Mouse (Mus musculus) forebrain, embryonic 16.5 days (tissue): ENCODE results near the gene Ankfn1. TPM values are rescaled to one million over a fixed set of nuclear protein-coding genes. Genes with fewer than 3 reads are reported as not detected.

ENCODE experiments used
- ATAC-seq: fragments of 200-750 bp; cut with Nextera tagmentation; 2 replicates; pipeline ENCODE4 v1.8.0; 2017; ENCODE audit warnings: mild to moderate bottlenecking, moderate library complexity
- H3K27ac ChIP-seq: fragments of 300-500 bp; sonication (generic); 2 replicates; pipeline ENCODE4 v1.5.1; 2014; ENCODE audit warnings: low read length, control low read depth
- H3K27me3 ChIP-seq: fragments of 300-500 bp; sonication (generic); replicated peaks from 2 replicates; pipeline ENCODE4 v1.6.1; 2014; ENCODE audit warnings: low read length; ENCODE audit not compliant: control insufficient read depth, insufficient read depth
- H3K36me3 ChIP-seq: fragments of 300-500 bp; sonication (generic); 2 replicates; pipeline ENCODE4 v1.6.1; 2014; ENCODE audit not compliant: control insufficient read depth, insufficient read depth
- H3K4me1 ChIP-seq: fragments of 300-500 bp; sonication (generic); replicated peaks from 2 replicates; pipeline ENCODE4 v1.6.1; 2014; ENCODE audit warnings: low read length; ENCODE audit not compliant: control insufficient read depth, insufficient read depth
- H3K4me2 ChIP-seq: fragments of 300-500 bp; sonication (generic); 2 replicates; pipeline ENCODE4 v1.6.1; 2014; ENCODE audit warnings: mild to moderate bottlenecking, low read length, control low read depth
- H3K4me3 ChIP-seq: fragments of 300-500 bp; sonication (generic); replicated peaks from 2 replicates; pipeline ENCODE4 v1.5.1; 2014; ENCODE audit warnings: mild to moderate bottlenecking, low read length, control low read depth
- H3K9ac ChIP-seq: fragments of 300-500 bp; sonication (generic); replicated peaks from 2 replicates; pipeline ENCODE4 v1.6.1; 2014; ENCODE audit warnings: low read depth, low read length, control low read depth
- H3K9me3 ChIP-seq: fragments of 300-500 bp; sonication (generic); 2 replicates; pipeline ENCODE4 v1.6.1; 2016; ENCODE audit warnings: low read length; ENCODE audit not compliant: control insufficient read depth
- WGBS: fragments of 180-500 bp; shearing (Covaris S2); extraction: QIAGEN DNeasy Blood & Tissue Kit; methylation state at CpG from one replicate; pipeline ENCODE4 v1.1.7; 2014; 5-methylcytosine and 5-hydroxymethylcytosine counted together
- polyA plus RNA-seq: library from polyadenylated mRNA; unstranded; fragments of >200 nt; fragmentation: Nextera tagmentation; extraction: Ambion mirVana; gene quantifications from 2 replicates; pipeline ENCODE4 v1.2.1, GENCODE M21; 2015

Gene Ankfn1
- polyA plus RNA-seq, 1 experiment from 2014 or later, result 5.2 TPM

DNA sequence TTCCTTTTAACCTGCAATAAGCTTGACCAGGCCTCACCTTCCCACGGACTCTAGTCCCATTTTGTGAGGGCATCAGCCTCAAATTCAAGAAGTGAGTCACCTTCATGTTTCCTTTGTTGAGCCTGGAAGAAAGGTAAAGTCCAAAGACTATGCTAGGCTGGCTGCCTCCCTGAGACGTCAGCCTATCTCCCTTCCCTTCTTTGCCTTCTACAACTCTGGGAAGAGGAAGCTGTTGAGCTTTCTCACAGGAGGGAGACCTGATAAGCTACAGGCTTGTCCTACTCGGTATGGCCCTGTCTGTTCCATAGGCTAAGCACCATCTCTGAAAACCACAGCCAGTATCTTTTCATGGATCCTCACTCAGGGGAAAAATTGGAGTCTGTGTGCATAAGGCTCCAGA is 2.5 kb downstream of the Ankfn1 start:
- Histone ChIP-seq H3K36me3 (no peaks in the 10 kb centered on the region), H3K4me2 (no peak overlapping the region), H3K4me1 (no peaks in the 10 kb centered on the region), H3K9me3 (no peaks in the 10 kb centered on the region), H3K27me3 (no peaks in the 10 kb centered on the region), H3K4me3 (no peak overlapping the region), H3K9ac (no peak overlapping the region), H3K27ac (no peak overlapping the region)
- no peak for ATAC-seq
- WGBS, result 86% methylated on average over 3 of the region's 3 CpGs

DNA sequence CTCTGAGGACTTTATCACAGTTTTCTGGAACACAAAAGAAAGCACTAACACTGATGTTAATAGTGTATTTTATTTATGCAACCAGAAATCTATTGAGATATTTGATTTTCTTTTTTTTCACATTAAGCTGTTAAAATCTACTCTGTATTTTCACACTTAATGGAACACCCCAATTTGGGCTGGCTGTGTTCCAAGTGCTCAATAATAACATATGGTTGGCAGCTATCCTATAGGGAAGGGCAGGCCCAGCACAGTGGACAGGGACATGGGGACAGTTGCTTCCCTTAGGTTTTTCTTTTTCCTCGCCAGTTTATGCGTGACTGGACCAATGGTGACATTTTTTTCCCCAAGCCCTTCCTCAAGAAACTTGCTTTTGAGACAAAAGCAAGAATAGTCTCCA is 4.5 kb downstream of the Ankfn1 start:
- no peaks in the 10 kb centered on the region for H3K36me3 ChIP-seq
- no peaks in the 10 kb centered on the region for H3K4me1 ChIP-seq
- no peak overlapping the region for H3K4me2 ChIP-seq
- no peak overlapping the region for H3K4me3 ChIP-seq
- no peaks in the 10 kb centered on the region for H3K9me3 ChIP-seq
- H3K9ac ChIP-seq, result no peak overlapping the region
- 49% methylated on average over 2 of the region's 2 CpGs for WGBS
- no peak for ATAC-seq
- peaks cover 10% of the 10 kb centered on the region; the same call in 1 of the 2 replicates for H3K27me3 ChIP-seq
- H3K27ac ChIP-seq, result no peak overlapping the region

DNA sequence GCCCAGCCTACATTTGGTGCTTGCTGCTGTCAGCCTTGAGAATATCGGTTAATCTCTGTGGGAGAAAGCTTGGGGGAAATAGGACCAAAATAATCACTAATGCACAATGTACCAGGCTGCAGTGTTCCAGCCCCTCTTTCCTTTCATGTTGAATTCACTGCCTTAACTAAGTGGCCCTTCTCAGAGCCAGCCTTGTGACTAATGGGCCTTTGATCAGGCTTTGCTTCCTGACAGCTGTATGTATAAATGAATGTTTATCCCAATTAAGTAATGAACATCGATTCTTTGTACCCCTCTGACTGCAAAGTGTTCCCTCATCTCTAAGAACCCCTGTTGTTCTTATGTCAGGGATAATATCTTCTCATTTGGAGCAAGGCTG is 11.7 kb downstream of the Ankfn1 start:
- no peak overlapping the region for H3K4me3 ChIP-seq
- peaks cover 14% of the 10 kb centered on the region; the same call in 1 of the 2 replicates for H3K27me3 ChIP-seq
- peaks cover 12% of the 10 kb centered on the region for H3K4me1 ChIP-seq
- no peaks in the 10 kb centered on the region for H3K36me3 ChIP-seq
- 9% methylated on average over 2 of the region's 2 CpGs for WGBS
- no peak overlapping the region for H3K4me2 ChIP-seq
- peak; percentile 72 for ATAC-seq
- H3K27ac ChIP-seq, result peak overlapping the region; percentile 9; the same call in 1 of the 2 replicates
- no peak overlapping the region for H3K9ac ChIP-seq
- no peaks in the 10 kb centered on the region for H3K9me3 ChIP-seq

DNA sequence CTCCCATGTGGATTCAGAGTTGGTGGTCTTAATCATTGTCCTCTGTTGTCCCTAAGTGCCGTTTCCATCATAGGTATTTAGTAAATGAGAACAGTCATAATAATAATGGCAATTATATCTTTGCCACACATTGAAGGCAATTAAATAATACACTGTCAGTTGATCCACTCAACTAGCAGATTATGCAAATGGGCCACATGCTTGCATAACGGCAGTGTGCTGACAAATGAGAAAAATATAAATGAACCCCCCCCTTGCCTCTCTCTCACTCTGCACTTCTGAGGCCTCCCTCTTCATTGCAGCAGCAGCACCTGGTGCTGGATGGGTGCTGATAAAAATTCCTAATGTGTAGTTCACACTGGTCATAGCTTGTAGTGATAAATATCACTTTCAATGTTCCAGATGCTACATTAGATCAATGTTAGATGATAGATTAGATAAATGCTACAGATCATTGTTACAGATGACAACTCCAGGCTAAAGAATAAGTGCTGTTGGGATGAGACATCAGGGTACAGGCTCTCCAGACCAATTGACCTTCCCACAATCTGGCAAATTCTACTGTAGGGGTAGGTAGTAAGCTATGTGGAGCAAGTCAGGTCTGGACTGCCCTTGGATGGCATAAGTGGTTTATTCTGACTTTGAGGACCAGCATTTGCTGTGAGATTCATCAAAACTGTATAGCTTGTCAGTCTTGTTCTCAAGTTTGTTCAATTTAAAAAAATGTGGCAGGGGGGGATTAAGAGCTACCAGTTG is 12.3 kb downstream of the Ankfn1 start:
- WGBS, result 2% methylated on average over 2 of the region's 2 CpGs
- H3K36me3 ChIP-seq, result no peaks in the 10 kb centered on the region
- H3K9me3 ChIP-seq, result no peaks in the 10 kb centered on the region
- H3K4me1 ChIP-seq, result peaks cover 12% of the 10 kb centered on the region
- peaks cover 14% of the 10 kb centered on the region; the same call in 1 of the 2 replicates for H3K27me3 ChIP-seq
- H3K4me3 ChIP-seq, result no peak overlapping the region
- H3K9ac ChIP-seq, result no peak overlapping the region
- peak; percentile 75 for ATAC-seq
- H3K27ac ChIP-seq, result peak overlapping the region; percentile 9; the same call in 1 of the 2 replicates
- no peak overlapping the region for H3K4me2 ChIP-seq

DNA sequence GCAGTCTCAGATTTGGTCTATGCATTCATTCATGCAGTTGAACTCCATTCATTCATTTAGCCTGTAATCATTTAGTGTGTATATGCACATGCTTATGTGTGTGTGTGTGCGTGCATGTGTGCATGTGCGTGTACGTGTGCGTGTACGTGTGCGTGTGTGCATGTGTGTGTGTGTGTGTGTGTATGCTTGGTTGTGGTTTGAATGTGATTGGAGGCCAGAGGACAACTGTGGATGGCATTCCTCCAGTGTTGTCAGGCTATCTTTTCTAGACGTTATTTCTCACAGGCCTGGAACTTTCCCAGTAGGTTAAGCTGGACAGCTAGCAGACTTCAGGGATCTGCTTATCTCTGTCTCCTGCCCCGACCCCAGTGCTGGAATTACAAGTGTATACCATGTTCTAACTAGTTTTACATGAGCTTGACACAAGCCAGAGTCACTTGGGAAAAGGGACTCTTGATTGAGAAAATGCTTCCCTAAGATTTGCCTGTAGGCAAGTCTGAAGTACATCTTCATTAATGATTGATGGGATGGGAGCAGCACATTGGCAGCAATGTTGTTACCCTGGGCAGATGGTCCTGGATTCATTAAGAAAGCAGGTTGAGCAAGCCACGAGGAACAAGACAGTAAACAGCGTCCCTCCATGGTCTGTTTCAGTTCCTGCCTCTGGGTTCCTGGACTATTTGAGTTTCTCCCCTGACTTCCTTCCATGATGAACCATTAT is 43.3 kb downstream of the Ankfn1 start:
- H3K4me1 ChIP-seq, result no peaks in the 10 kb centered on the region
- H3K9ac ChIP-seq, result no peak overlapping the region

DNA sequence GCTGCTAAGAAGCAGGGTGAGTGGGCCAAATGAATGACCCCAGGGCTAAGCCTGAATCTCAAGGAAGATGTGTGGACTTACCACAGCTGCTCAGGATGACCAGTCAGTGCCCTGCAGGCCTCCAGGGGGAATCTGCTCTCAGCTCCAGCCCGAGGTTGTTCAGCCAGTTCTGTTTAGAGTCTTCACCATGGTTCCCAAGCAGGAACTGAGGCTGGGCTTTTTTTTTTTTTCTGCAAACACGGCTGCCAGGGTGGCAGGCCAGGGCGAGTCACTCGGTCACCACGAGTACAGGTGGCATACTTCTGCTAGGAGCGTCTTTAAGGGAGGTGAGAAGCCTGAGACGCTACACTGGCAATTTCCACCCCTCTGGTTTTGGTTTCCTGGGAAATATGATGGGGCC is 43.9 kb downstream of the Ankfn1 start:
- 82% methylated on average over 7 of the region's 7 CpGs for WGBS
- no peaks in the 10 kb centered on the region for H3K9me3 ChIP-seq
- no peaks in the 10 kb centered on the region for H3K36me3 ChIP-seq
- no peak overlapping the region for H3K4me3 ChIP-seq
- H3K4me2 ChIP-seq, result no peak overlapping the region
- H3K27ac ChIP-seq, result no peak overlapping the region
- H3K27me3 ChIP-seq, result no peaks in the 10 kb centered on the region
- ATAC-seq, result no peak
- no peaks in the 10 kb centered on the region for H3K4me1 ChIP-seq
- H3K9ac ChIP-seq, result no peak overlapping the region

More for the DNA sequence above, 43.3 kb downstream of the Ankfn1 start:
- no peaks in the 10 kb centered on the region for H3K36me3 ChIP-seq
- WGBS, result 89% methylated on average over 10 of the region's 10 CpGs
- no peak overlapping the region for H3K27ac ChIP-seq
- ATAC-seq, result no peak
- H3K4me2 ChIP-seq, result no peak overlapping the region
- no peak overlapping the region for H3K4me3 ChIP-seq
- H3K27me3 ChIP-seq, result no peaks in the 10 kb centered on the region
- no peaks in the 10 kb centered on the region for H3K9me3 ChIP-seq

DNA sequence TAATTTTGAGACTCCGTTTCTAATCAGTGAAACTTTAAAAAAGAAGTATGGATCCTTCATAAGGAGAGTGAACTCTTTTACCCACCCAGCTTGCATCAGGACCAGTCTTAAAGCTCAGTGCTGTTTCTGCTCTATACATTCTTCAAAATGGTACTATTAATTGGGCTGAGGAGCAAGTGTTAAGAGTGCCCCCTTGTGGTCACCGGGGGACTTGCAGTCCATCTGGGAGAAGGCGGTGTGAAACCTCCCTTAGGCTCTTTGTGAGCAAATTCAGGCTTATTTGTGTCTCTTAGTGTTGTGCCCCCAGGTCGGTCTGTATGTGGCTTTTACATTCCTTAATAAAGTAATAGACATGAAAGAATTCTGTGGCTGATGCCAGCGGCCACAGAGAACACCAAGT is 56.6 kb downstream of the Ankfn1 start:
- no peak overlapping the region for H3K4me3 ChIP-seq
- no peak overlapping the region for H3K4me2 ChIP-seq
- ATAC-seq, result no peak
- H3K4me1 ChIP-seq, result peaks cover 5% of the 10 kb centered on the region
- H3K9ac ChIP-seq, result no peak overlapping the region
- no peaks in the 10 kb centered on the region for H3K27me3 ChIP-seq
- H3K9me3 ChIP-seq, result 0 out of 2 replicates have a peak, but pooled peaks cover 2% of the 10 kb centered on the region
- 18% methylated on average over 5 of the region's 5 CpGs for WGBS
- H3K27ac ChIP-seq, result no peak overlapping the region
- no peaks in the 10 kb centered on the region for H3K36me3 ChIP-seq

DNA sequence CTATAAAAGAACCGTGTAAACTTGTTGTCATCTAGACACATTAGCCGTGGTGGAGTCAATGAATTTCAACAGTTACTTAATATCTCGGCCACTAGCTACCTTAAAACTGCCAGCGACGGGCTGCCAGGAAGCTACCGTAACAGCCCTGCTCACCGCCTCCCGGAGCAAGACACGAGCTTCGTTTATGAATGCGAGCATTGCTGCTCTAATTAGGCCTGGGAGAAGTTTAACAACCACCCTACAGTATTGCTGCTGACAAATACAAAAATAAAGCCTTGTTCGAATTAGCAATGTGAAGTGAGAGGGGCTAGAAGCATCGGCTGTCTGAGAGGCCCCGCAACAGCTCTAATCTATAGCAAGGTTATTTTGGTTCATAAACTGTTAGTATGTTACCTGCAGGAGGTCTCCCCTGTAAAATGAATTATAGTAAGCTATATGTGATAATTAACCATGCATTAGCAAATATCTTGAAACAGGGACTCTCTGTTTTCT is 58.9 kb downstream of the Ankfn1 start:
- peaks cover 3% of the 10 kb centered on the region; the same call in 1 of the 2 replicates for H3K9me3 ChIP-seq
- no peak for ATAC-seq
- peak overlapping the region; percentile 34 for H3K4me2 ChIP-seq
- H3K36me3 ChIP-seq, result no peaks in the 10 kb centered on the region
- peaks cover 5% of the 10 kb centered on the region for H3K4me1 ChIP-seq
- H3K27me3 ChIP-seq, result no peaks in the 10 kb centered on the region
- 21% methylated on average over 14 of the region's 14 CpGs for WGBS
- no peak overlapping the region for H3K27ac ChIP-seq
- no peak overlapping the region for H3K4me3 ChIP-seq
- H3K9ac ChIP-seq, result no peak overlapping the region

DNA sequence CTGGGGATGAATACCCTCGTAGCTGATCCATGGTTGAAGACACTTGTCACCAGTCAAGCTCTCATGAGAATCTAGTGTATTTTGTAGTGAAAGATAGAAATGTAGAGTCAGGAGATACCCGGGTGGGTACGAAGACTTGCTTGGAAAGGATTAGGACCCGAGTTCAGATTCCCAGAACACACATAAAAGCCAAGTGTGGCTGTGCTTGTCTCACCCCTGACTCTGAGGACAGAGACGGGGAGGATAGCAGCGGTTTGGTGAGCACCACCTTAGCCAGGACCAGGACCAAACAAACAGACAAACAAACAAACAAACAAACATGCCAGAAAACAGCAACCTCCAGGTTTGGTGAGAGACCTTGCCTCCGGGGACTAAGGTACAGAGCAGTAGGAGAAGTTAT is 61.1 kb downstream of the Ankfn1 start:
- no peak overlapping the region for H3K27ac ChIP-seq

More for the DNA sequence above, 61.1 kb downstream of the Ankfn1 start:
- Histone ChIP-seq H3K4me2 (no peak overlapping the region), H3K4me1 (peaks cover 5% of the 10 kb centered on the region), H3K27me3 (no peaks in the 10 kb centered on the region), H3K9me3 (peaks cover 3% of the 10 kb centered on the region; the same call in 1 of the 2 replicates), H3K36me3 (no peaks in the 10 kb centered on the region), H3K4me3 (no peak overlapping the region), H3K9ac (no peak overlapping the region)
- whole genome bisulfite sequencing, result 94% methylated on average over 7 of the region's 7 CpGs
- no peak for ATAC-seq
